Mouse (Mus musculus): ENCODE data around the gene Tgfbr1. TPM values are rescaled to one million over a fixed set of nuclear protein-coding genes. Genes with fewer than 3 reads are reported as not detected.

Tgfbr1 gene
- polyA plus RNA-seq, 1 experiment from 2014 or later, result 99.1 TPM

DNA sequence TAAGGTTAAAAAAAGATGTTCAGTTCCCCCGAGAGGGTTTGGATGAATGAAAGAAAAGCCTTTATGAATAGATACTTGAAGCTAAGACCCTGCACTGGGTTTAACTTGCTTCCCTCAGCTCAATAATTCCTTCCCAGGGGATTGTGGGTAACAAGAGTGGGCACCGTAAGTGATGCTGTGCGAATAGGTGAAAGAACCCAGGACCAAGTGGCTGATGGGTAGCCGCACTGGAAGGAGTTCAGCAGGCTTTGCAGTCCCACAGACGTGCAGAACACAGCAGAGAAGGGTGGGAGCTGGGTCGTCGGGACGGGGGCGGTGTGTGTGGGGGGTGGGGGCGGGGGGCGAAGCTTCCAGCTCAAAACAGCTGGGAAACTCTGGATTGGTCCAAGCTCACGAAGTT is 82.1 kb downstream of the Tgfbr1 start:
- Histone ChIP-seq H3K27ac (no peak overlapping the region), H3K4me2 (no peak overlapping the region), H3K36me3 (replicated peaks) (no peaks in the 10 kb centered on the region), H3K4me1 (peaks cover 10% of the 10 kb centered on the region), H3K4me3 (replicated peaks) (no peak overlapping the region), H3K9ac (no peak overlapping the region), H3K9me3 (no peaks in the 10 kb centered on the region), H3K27me3 (peaks cover 26% of the 10 kb centered on the region)
- 69% methylated on average over 12 of the region's 12 CpGs for WGBS
- no peak for ATAC-seq (ENCODE audit: low FRiP score)

DNA sequence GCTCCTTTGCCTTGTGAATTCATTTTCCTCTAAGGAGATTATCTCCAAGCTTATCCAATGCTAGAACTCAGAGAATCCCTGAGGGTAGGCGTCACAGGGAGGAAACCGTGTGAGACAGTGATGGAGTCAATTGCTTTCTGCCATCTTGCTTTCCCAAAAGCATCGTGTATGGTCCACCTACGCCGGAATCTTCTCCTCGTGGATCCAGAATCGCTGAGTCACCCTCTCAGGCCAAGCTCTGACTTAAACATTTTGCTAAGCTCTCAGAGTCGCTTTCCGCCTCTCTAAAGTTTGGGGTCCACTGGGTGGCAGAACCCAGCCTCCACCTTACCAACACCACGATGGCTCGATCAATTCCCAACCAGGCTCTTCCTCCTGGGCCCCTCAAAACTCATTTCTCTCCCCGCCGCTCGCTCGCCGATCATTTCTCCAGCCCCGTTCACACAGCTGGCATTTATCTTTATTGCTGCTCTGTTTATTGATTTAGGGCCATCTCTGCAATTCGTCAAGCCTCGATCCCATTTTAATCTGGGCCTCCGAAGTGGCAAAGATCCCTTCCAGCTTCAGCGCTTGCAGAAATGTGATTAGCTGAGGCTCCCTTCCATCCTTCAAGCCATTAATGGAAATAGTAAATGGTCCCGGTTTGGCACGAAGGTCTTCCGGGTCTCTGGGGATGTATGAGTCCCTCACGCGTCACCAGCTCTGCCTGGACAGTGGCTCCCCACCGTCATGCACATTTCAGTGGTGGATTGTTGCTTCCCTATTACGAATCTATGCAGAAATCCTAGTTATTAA is 82.7 kb downstream of the Tgfbr1 start:
- H3K4me1 ChIP-seq, result peaks cover 10% of the 10 kb centered on the region
- WGBS, result 83% methylated on average over 28 of the region's 28 CpGs
- no peak for ATAC-seq (ENCODE audit: low FRiP score)
- H3K27ac ChIP-seq, result no peak overlapping the region
- H3K9ac ChIP-seq, result no peak overlapping the region
- H3K36me3 ChIP-seq (replicated peaks), result no peaks in the 10 kb centered on the region
- peaks cover 26% of the 10 kb centered on the region for H3K27me3 ChIP-seq
- H3K9me3 ChIP-seq, result no peaks in the 10 kb centered on the region
- H3K4me3 ChIP-seq (replicated peaks), result no peak overlapping the region
- no peak overlapping the region for H3K4me2 ChIP-seq

DNA sequence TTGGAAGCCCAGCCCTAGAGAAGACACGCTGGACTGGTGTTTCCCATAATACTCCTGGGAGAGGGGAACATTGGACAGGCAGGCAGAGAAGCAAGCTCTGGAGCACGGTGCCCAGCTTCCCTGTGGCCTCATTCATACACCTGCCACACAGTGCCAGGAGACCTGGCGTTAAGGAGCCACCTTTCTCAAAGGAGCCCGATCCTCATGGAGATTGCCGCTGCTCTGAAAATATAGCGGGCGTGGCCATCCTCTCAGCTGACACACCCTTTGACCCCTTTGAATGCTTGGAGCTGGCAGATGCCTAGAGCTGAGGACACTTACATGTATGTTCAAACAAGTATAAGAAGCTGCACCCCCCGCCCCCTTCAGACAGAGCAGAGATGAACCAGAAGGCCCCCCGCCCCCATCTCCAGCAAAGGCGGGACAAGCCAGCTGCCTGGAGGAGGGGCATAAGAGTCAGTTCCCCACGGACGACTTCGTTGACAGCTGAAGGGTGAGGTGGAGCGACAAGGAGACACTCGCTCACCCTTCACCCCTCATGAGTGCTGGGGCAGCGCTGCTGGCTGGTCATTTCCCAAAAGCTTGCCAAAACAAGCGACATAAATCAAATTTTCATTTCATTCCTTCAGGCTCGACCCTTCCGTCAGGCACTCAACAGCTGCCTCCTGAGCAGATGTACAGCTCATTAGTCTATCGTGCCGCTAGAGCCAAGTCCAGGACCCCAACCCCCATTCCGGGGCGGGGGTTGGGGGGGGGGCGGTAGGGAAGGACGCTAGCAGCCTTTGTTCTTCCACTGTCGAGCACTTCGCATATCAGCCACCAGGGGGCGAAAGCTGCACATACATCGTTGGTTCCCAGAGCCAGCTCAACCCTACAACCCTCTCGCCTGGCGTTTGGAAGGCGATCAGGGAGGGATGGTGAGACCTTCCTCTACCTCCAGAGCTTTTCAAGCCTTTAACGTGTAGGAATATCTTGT is 84.6 kb downstream of the Tgfbr1 start:
- H3K36me3 ChIP-seq (replicated peaks), result no peaks in the 10 kb centered on the region
- peaks cover 10% of the 10 kb centered on the region for H3K4me1 ChIP-seq
- peaks cover 17% of the 10 kb centered on the region for H3K27me3 ChIP-seq
- under 1% methylated on average over 33 of the region's 33 CpGs for WGBS
- ATAC-seq (ENCODE audit: low FRiP score), result peak; percentile 89
- H3K4me2 ChIP-seq, result peak overlapping the region; percentile 86
- peak overlapping the region; percentile 50 for H3K4me3 ChIP-seq (replicated peaks)
- H3K9ac ChIP-seq, result peak overlapping the region; percentile 68
- no peaks in the 10 kb centered on the region for H3K9me3 ChIP-seq
- peak overlapping the region; percentile 78 for H3K27ac ChIP-seq

DNA sequence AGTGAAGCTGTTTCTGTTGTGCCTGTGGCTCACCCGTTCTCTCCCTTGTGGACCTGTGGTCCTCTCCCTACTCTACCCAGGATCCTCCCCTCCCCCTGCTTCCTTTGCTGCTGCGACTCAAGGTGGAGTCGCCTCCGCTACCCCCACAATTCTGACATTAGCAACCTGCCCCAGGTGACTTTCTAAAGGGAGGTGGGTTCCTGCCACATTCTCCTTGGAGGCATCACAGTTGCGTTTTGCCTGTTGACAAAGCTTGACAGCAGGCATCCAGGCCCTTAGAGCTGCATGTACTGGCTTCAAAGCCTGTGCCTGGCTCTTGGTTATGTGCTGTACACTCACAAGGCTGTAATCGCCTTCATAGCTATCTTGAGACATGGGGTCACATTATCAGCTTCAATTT is 85.9 kb downstream of the Tgfbr1 start:
- ATAC-seq (ENCODE audit: low FRiP score), result no peak
- Histone ChIP-seq H3K9ac (no peak overlapping the region), H3K4me1 (peaks cover 10% of the 10 kb centered on the region), H3K9me3 (no peaks in the 10 kb centered on the region), H3K4me3 (replicated peaks) (no peak overlapping the region), H3K27me3 (peaks cover 16% of the 10 kb centered on the region), H3K4me2 (no peak overlapping the region), H3K36me3 (replicated peaks) (no peaks in the 10 kb centered on the region), H3K27ac (no peak overlapping the region)
- WGBS, result 83% methylated on average over 6 of the region's 6 CpGs

DNA sequence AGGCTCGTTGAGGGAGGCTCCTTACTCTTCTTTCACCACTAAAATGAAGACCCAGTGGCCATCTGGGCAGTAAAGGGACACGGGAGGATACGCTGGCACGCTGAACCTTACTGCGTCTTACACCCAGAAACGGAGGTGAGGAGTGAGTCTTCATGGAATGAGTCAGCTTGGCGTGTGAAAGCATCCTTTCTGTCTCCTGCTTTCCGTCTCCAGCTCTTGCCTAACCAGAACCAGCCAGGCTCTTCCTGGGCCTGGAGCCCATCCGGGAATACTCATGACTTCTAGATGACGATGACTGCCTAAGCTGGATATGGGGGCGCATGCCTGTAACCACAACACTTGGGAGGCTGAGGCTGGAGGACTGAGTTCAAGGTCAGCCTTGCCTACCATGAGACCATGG is 87.9 kb downstream of the Tgfbr1 start:
- H3K4me3 ChIP-seq (replicated peaks), result no peak overlapping the region
- no peak overlapping the region for H3K9ac ChIP-seq
- peaks cover 10% of the 10 kb centered on the region for H3K4me1 ChIP-seq
- H3K36me3 ChIP-seq (replicated peaks), result no peaks in the 10 kb centered on the region
- H3K27ac ChIP-seq, result no peak overlapping the region
- peaks cover 14% of the 10 kb centered on the region for H3K27me3 ChIP-seq
- no peak overlapping the region for H3K4me2 ChIP-seq
- ATAC-seq (ENCODE audit: low FRiP score), result no peak
- WGBS, result 94% methylated on average over 11 of the region's 11 CpGs
- no peaks in the 10 kb centered on the region for H3K9me3 ChIP-seq

DNA sequence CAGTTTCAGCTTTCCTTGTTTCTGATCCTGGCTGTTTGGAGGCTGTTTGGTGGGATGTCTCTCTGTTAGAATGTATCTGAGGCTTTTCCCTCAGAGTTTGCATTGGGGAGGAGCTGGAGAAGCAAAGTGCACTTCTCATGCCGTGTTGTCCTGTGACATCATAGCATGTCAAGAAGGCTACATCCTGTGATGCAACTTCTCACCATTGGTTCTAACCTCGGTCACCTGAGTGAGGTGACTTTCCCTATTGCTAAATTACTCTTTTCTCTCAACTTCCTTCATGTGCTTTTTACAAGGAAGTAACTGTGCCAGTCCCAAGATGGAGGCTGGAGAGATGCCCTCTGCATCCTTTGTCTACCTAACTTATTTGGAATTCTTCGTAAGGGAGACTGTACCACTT is 95.5 kb downstream of the Tgfbr1 start:
- Histone ChIP-seq H3K4me1 (peaks cover 6% of the 10 kb centered on the region), H3K27ac (no peak overlapping the region), H3K9me3 (no peaks in the 10 kb centered on the region), H3K4me3 (replicated peaks) (no peak overlapping the region), H3K27me3 (no peaks in the 10 kb centered on the region), H3K36me3 (replicated peaks) (no peaks in the 10 kb centered on the region), H3K4me2 (no peak overlapping the region), H3K9ac (no peak overlapping the region)
- WGBS, result 91% methylated on average over 3 of the region's 3 CpGs
- ATAC-seq (ENCODE audit: low FRiP score), result no peak

DNA sequence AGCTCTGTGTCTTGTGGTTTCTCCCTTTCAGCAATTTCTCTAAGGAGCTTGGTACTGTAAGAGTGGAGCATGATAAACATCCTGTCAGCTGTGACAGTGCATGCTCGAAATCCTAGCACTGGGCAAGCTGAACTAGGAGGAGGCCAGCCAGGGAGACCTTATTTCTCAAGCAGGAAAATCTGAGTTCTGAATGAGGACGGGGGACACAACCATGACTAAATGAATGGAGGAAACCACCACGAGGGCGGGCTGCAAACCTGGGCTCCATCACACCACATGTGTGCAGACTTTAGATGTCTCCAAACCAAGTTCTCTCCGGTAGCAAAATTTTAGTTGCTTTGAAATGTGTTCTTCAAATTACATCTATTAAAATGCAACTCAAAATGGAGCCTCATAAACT is 96.1 kb downstream of the Tgfbr1 start:
- Histone ChIP-seq H3K36me3 (replicated peaks) (no peaks in the 10 kb centered on the region), H3K4me2 (no peak overlapping the region), H3K4me3 (replicated peaks) (no peak overlapping the region), H3K27ac (no peak overlapping the region), H3K9ac (no peak overlapping the region), H3K9me3 (no peaks in the 10 kb centered on the region), H3K27me3 (no peaks in the 10 kb centered on the region), H3K4me1 (peaks cover 6% of the 10 kb centered on the region)
- 66% methylated on average over 5 of the region's 5 CpGs for WGBS
- ATAC-seq (ENCODE audit: low FRiP score), result no peak

DNA sequence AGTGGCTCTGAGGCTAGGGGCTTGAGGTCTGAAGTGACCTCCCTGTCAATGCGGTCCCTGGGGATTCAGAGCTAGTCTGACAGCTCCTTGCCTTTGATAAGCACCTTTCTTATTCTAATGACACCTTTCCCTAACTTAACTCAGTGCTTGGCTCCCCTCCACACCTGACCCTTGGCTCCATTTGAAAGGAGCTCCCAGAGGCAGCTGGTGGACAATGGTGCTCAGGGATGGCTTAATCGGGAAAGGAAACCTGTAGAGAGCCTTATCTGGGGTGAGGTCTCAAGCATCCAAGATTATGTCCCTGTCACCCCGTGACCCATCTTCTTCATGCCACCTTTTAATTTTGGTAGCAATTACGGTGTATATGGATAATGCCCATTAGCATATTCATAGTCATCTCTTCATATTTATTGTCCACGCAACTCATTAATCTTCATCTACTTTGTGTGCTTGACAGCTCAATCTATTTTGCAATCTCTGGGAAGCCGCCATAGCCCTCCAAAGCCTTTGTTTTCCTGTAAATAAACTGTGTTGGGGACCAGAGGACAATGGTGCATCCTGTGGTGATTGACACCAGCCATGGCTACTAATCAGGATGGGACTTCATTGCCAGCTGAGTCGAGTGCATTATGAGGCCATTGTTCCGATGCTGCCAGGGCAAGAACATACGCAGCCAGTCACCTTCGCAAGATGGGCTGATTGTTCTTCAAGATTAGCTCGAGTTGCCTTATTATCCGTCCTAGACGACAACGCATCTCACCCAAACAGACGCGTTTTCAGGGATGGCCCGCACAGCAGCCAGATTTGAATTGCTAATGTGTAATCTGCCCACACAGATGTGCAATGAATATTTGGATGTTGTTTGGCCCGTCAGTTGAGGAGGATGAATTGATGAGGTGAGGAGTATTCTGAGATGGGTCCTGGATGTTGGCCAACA is 96.8 kb downstream of the Tgfbr1 start:
- Histone ChIP-seq H3K27me3 (no peaks in the 10 kb centered on the region), H3K4me3 (replicated peaks) (no peak overlapping the region), H3K27ac (no peak overlapping the region), H3K36me3 (replicated peaks) (no peaks in the 10 kb centered on the region), H3K4me1 (peaks cover 6% of the 10 kb centered on the region), H3K9me3 (no peaks in the 10 kb centered on the region), H3K4me2 (0 out of 2 replicates have a peak overlapping the region, but pooled peaks have one; percentile 8), H3K9ac (no peak overlapping the region)
- 14% methylated on average over 18 of the region's 18 CpGs for WGBS
- no peak for ATAC-seq (ENCODE audit: low FRiP score)

Other genes with a start within 250 kb of the Tgfbr1 start
- 4.5 and 5.2 TPM in 2 replicates for gene Col15a1, start 145.1 kb upstream of the Tgfbr1 start, polyA plus RNA-seq (2016; fragmentation: Nextera tagmentation; extraction: Ambion mirVana)
- 136 and 143 TPM in 2 replicates for gene Alg2, start 121.1 kb downstream of the Tgfbr1 start, polyA plus RNA-seq (2016; fragmentation: Nextera tagmentation; extraction: Ambion mirVana)
- gene Sec61b, start 121.4 kb downstream of the Tgfbr1 start, polyA plus RNA-seq (2016; fragmentation: Nextera tagmentation; extraction: Ambion mirVana), result 299 and 325 TPM in 2 replicates